Mouse (Mus musculus): Measurements from ENCODE around the gene Rgs3. TPM values are rescaled to one million over a fixed set of nuclear protein-coding genes. Genes with fewer than 3 reads are reported as not detected.
"Not testable (repeated sequence)": the region's sequence is repeated elsewhere in the genome, so short reads cannot be mapped to it uniquely, and the experiment has no call there.

The Rgs3 gene
- total RNA-seq, 2 experiments from 2014 or later = 0.30 TPM; not detected in 1

- ATAC-seq (replicated peaks; ENCODE audit: low FRiP score, poor library complexity, severe bottlenecking) = no peak
These were observed 15.9 kb upstream of the Rgs3 start for GRCm38 (mm10) chr4:62543782-62544181.

DNA sequence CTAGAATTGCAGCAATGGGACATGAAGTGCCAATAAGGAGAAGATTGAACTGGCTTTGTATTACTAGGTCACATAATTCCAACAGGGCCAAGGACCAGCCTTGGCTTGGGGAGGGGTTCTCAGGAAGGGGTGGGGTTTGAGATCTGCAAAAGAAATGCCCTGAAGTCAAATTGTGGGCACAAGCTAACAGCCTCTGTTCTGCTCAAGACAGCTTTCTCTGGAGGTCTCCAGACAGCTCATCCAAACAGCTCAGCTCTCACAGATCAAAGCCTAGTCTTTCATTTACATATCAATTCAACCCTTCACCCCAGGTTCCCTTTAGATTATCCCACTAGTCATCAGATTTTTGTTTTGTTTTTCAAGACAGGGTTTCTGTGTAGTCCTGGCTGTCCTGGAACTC is 14.8 kb upstream of the Rgs3 start:
- ATAC-seq (replicated peaks; ENCODE audit: low FRiP score, poor library complexity, severe bottlenecking) = no peak

DNA sequence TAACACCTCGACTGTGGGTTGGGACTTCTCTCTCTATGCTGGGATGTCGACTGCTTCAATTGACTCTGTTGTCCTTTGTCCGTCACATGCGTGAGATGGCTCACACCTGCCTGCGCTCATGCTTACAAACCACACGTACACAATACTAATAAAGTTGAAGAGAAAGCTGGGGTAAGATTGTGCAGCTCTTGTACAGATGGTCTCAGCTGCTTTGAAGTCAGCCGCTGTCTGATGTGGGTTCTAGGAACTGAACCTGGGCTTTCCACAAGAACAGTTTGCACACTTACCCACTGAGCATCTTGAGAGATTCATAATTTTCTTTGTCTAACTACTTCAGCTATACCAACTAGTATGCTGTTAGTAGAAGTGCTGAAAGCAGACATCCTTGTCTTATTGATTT is 7.7 kb upstream of the Rgs3 start:
- ATAC-seq (replicated peaks; ENCODE audit: low FRiP score, poor library complexity, severe bottlenecking) = no peak

DNA sequence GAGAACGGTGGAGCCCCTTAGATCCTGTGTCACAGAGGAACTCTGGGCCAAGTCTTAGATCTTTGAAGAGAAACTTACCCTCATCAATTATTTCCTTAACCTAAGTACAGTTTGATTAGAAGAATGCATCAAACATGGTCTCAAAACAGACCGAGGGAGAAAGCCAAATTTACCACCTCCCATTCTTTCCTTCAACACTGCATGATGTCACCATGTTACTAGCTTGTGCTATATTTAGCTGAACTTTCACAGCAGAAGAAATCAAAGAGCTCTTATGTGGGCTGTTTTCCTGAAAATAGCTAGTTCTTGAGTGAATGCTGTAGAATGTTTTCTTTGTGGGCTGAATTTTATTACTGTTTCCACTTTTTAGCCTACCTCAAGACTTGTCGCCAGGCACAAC is 2.2 kb upstream of the Rgs3 start:
- no peak for ATAC-seq (replicated peaks; ENCODE audit: low FRiP score, poor library complexity, severe bottlenecking)

DNA sequence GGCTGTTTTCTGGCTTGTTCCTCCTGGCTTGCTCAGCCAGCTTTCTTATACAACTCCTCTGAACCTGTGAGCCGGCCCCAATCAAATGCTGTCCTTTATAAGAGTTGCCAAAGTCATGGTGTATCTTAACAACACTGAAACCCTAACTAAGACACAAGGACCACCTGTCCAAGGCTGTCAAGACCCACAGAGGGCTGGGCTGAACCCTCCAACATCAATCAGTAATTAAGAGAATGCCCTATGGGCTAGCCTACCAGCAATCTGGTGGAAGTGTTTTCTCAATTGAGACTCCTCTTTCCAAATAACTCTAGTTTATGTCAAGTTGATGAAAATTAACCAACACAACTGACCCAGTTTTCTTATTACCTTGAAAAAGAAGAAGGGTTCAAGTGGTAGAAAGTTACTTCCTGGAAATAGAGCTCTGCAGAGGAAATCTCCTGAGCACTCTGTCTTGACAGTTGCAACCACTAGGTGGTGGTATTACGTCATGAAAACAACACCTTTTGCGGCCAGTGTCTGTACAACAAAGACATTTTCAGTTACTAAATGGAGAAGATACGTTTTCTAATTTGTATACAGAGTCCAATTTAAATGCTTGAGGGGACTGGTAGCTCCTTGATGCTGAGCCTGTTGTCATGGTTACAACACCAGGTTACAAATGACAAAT is 1.4 kb downstream of the Rgs3 start:
- peak; percentile 92 for ATAC-seq (replicated peaks; ENCODE audit: low FRiP score, poor library complexity, severe bottlenecking)

- ATAC-seq (replicated peaks; ENCODE audit: low FRiP score, poor library complexity, severe bottlenecking) = no peak
These were observed 2.0 kb downstream of the Rgs3 start for GRCm38 (mm10) chr4:62561630-62562001.

DNA sequence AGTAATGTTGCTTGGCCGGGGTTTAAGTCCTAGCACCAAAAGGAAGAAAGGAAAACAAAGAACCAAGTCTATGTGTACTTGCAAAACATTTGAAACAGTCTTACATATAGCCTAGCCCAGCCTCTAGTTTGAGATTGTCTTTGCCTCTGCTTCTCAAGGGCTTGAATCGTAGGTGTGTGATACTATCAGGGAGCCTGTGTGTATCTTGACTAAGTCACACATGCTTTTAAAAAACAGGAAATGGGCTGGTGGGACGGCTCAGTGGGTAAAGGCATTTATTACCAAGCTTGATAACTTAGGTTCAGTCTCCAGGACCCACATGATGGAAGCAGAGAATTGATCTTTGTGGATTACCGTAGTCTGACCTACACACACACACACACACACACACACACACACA is 2.4 kb downstream of the Rgs3 start:
- ATAC-seq (replicated peaks; ENCODE audit: low FRiP score, poor library complexity, severe bottlenecking) = no peak

GRCm38 (mm10) chr4:62566530-62566929 is 6.9 kb downstream of the Rgs3 start:
- ATAC-seq (replicated peaks; ENCODE audit: low FRiP score, poor library complexity, severe bottlenecking) = no peak

DNA sequence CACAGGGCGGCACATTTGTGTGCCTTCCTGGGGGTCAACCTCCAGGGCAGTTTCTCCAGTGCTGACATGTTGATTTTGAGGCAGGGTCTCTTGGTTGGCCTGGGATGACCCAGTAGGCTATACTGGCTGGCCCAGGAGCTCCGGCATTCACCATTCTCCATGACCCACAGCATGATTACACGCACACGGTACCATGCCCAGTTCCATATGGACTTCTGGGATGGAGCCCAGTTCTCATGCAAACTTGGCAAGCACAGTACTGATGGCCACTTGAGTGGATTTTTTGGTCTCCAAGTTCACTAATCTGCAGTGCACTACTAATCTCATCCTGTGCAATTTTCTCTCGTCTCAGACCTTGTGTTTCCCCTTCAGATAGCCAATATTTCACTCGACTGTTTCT is 8.0 kb downstream of the Rgs3 start:
- no peak for ATAC-seq (replicated peaks; ENCODE audit: low FRiP score, poor library complexity, severe bottlenecking)

DNA sequence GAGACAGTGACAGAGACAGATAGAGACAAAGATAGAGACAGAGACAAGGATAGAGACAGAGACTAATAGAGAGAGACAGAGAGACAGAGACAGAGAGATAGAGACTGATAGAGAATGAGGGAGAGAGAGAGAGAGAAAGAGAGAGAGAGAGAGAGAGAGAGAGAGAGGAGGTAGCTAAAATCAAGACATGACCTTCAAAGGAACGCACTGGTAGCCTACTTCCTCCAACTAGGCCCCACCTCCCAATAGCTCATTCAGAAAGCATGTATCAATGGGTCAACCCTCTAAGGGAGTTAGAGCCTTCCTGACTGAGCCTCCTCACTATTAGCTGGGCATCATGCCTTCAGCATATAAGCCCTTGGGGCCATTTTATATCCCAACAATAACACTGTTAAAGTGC is 8.7 kb downstream of the Rgs3 start:
- no peak for ATAC-seq (replicated peaks; ENCODE audit: low FRiP score, poor library complexity, severe bottlenecking)

- ATAC-seq (replicated peaks; ENCODE audit: low FRiP score, poor library complexity, severe bottlenecking) = no peak
These were observed 10.0 kb downstream of the Rgs3 start for GRCm38 (mm10) chr4:62569603-62570002.

DNA sequence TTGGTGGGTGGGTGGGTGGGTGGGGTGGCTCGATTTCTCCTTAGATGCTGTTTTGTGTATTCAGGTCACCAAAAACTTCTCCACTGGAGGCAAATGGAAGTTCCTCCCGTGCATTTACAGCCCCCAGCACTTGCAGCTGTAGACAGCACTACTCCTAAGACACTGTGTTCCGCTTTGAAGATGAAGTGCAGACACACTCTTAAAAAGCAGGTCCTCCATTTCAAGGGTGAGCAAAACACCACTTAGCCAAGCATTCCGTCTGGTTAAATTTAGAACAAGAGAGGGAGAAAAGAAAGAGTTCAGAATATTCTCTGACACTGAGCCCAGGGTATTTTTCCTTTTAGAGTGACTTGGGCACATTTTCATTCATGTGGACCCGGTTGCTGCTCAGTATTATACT is 10.4 kb downstream of the Rgs3 start:
- ATAC-seq (replicated peaks; ENCODE audit: low FRiP score, poor library complexity, severe bottlenecking) = no peak

- no peak for ATAC-seq (replicated peaks; ENCODE audit: low FRiP score, poor library complexity, severe bottlenecking)
These were observed 23.0 kb downstream of the Rgs3 start for GRCm38 (mm10) chr4:62582365-62583264.

DNA sequence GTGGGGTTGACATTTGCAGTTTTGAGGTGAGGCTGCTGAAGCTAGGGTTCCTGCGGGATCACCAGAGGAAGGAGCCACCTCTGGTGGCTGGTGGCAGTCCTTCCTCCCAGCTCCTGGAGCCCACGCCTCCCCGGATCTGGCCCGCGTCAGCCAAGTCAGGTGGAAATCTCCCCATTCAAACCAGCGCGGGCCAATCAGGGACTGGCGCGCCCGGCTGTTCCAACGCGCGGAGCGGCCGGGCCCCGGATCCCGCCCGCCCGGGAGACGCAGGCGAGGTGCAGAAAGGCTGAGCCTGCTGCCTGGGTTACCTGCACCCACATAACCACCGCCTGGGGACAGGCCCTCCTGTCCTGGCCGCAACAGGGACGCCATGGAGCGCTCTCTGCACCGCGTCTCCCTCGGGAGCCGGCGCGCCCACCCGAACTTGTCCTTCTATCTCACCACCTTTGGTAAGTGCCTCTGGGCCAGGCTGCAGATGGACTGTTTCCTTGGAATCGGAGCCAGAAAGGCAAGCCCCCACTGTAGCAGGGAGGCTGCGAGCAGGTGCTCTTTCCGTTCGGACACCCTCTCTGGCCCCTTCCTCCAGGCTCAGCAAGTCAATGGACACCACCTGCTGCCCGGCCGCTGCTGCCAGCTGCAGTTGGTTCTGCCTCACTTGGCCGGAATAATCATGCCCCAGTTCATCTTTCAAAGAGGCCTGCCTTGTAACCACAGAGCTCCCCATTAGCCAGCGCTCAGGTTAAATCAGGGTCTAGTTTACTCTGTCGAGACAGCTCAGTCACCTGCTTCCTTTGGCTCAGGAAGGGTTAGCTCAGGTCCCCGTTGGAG is 23.8 kb downstream of the Rgs3 start:
- ATAC-seq (replicated peaks; ENCODE audit: low FRiP score, poor library complexity, severe bottlenecking) = no peak

DNA sequence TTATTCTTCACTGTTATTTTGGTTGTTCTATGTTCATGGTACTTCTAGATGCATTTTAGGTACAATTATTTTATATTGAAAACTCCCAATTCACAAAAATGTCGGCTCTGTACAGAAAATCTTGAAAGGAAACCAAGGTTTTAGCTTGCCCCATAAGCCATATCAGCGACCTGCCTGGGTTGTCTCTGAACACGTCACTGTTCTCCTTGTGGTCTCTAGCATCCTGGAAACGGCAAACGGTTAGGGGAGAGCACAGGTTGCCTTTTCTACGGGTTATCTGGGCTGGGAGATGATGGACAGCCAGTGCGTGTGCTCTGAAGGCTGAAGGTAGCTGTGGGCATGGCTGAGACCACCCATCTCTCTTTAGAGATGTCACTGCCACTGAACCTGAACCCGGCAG is 27.4 kb downstream of the Rgs3 start:
- no peak for ATAC-seq (replicated peaks; ENCODE audit: low FRiP score, poor library complexity, severe bottlenecking)

- no peak for ATAC-seq (replicated peaks; ENCODE audit: low FRiP score, poor library complexity, severe bottlenecking)
These were observed 31.2 kb downstream of the Rgs3 start for GRCm38 (mm10) chr4:62590878-62591277.

- ATAC-seq (replicated peaks; ENCODE audit: low FRiP score, poor library complexity, severe bottlenecking) = no peak
These were observed 31.7 kb downstream of the Rgs3 start for GRCm38 (mm10) chr4:62591326-62591725.

DNA sequence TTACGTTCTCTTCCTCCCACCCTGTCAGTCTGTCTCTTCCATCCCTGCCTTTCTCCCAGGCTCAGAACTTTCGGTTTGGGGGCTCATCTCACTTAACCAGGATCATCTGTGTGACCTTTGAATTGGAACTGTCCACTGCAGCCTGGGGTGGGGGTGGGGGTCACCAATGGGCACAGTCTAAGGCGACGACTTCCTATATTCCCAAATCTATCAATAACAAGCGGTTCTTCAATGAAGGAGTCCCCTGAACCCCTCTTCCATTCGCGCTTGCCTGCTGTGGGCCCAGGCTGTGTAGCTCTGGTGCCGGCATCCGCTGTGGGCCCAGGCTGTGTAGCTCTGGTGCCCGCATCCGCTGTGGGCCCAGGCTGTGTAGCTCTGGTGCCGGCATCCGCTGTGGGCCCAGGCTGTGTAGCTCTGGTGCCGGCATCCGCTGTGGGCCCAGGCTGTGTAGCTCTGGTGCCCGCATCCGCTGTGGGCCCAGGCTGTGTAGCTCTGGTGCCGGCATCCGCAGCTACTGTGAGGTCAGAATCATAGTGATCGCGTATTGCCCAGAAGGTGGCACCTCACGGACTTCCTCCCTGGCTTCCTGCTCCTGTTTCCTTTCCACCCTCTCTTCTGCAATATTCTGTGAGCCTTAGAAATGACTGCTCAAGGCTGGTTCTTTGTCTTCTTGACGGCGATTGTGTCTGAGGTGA is 34.0 kb downstream of the Rgs3 start:
- not testable (repeated sequence) for ATAC-seq (replicated peaks; ENCODE audit: low FRiP score, poor library complexity, severe bottlenecking)

DNA sequence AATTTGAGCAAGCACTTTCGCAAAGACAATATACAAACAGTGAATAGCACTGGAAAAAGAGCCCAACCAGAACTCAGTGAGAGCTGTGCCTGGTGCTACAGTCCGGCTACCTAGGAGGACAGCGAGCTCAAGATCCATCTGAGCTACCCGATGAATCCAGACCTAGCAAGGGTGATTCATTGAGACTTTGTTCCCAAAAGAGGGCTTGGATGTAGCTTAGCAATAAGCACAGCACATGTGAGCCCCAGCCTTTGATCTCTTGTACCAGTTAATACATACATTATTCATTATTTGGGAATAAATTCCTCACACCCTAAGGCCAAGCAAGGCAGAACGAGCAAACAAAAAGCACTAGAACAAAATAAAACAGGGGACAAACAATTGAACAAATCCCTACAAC is 34.8 kb downstream of the Rgs3 start:
- no peak for ATAC-seq (replicated peaks; ENCODE audit: low FRiP score, poor library complexity, severe bottlenecking)

GRCm38 (mm10) chr4:62596051-62596450 is 36.4 kb downstream of the Rgs3 start:
- ATAC-seq (replicated peaks; ENCODE audit: low FRiP score, poor library complexity, severe bottlenecking) = no peak
